Mouse (Mus musculus): Measurements from ENCODE around the gene Rbfox2. TPM values are rescaled to one million over a fixed set of nuclear protein-coding genes. Genes with fewer than 3 reads are reported as not detected.

Gene Rbfox2
- polyA plus RNA-seq, 1 experiment from 2014 or later, result 67.8 TPM

- Histone ChIP-seq H3K4me1 (replicated peaks; ENCODE audit: control insufficient read depth, insufficient read depth, low read length) (peaks cover 32% of the 10 kb centered on the region), H3K4me3 (ENCODE audit: low read depth, low read length) (no peak overlapping the region), H3K9me3 (ENCODE audit: control insufficient read depth, low read length) (no peaks in the 10 kb centered on the region), H3K27me3 (replicated peaks; ENCODE audit: control insufficient read depth, insufficient read depth, low read length) (no peaks in the 10 kb centered on the region), H3K4me2 (ENCODE audit: low read length) (no peak overlapping the region), H3K36me3 (ENCODE audit: control insufficient read depth, insufficient read depth, low read length) (0 out of 2 replicates have a peak, but pooled peaks cover 3% of the 10 kb centered on the region), H3K9ac (ENCODE audit: low read length) (no peak overlapping the region), H3K27ac (ENCODE audit: low read depth) (no peak overlapping the region)
- WGBS, result 91% methylated on average over 1 of the region's 1 CpGs
- ATAC-seq (replicated peaks; ENCODE audit: low FRiP score, low TSS enrichment, low read depth) (no peak), DNase-seq (ENCODE audit: low spot score) (no peak)
Measured at GRCm38 (mm10) chr15:77144960-77145359, 161.8 kb downstream of the Rbfox2 start.

- Histone ChIP-seq H3K4me3 (ENCODE audit: low read depth, low read length) (no peak overlapping the region), H3K9ac (ENCODE audit: low read length) (no peak overlapping the region), H3K27me3 (replicated peaks; ENCODE audit: control insufficient read depth, insufficient read depth, low read length) (no peaks in the 10 kb centered on the region), H3K27ac (ENCODE audit: low read depth) (no peak overlapping the region), H3K4me2 (ENCODE audit: low read length) (no peak overlapping the region), H3K9me3 (ENCODE audit: control insufficient read depth, low read length) (no peaks in the 10 kb centered on the region), H3K4me1 (replicated peaks; ENCODE audit: control insufficient read depth, insufficient read depth, low read length) (peaks cover 21% of the 10 kb centered on the region), H3K36me3 (ENCODE audit: control insufficient read depth, insufficient read depth, low read length) (peaks cover 3% of the 10 kb centered on the region; the same call in 1 of the 2 replicates)
- WGBS, result 74% methylated on average over 5 of the region's 5 CpGs
- no peak for ATAC-seq (replicated peaks; ENCODE audit: low FRiP score, low TSS enrichment, low read depth)
- no peak for DNase-seq (ENCODE audit: low spot score)
Measured at GRCm38 (mm10) chr15:77142787-77143186, 164.0 kb downstream of the Rbfox2 start.

GRCm38 (mm10) chr15:77142352-77142751, 164.5 kb downstream of the Rbfox2 start:
- no peak overlapping the region for H3K9ac ChIP-seq (ENCODE audit: low read length)
- peaks cover 3% of the 10 kb centered on the region; the same call in 1 of the 2 replicates for H3K36me3 ChIP-seq (ENCODE audit: control insufficient read depth, insufficient read depth, low read length)
- no peak overlapping the region for H3K4me2 ChIP-seq (ENCODE audit: low read length)
- no peak overlapping the region for H3K4me3 ChIP-seq (ENCODE audit: low read depth, low read length)
- H3K27me3 ChIP-seq (replicated peaks; ENCODE audit: control insufficient read depth, insufficient read depth, low read length), result no peaks in the 10 kb centered on the region
- no peak for DNase-seq (ENCODE audit: low spot score)
- peaks cover 21% of the 10 kb centered on the region for H3K4me1 ChIP-seq (replicated peaks; ENCODE audit: control insufficient read depth, insufficient read depth, low read length)
- H3K9me3 ChIP-seq (ENCODE audit: control insufficient read depth, low read length), result no peaks in the 10 kb centered on the region
- no peak for ATAC-seq (replicated peaks; ENCODE audit: low FRiP score, low TSS enrichment, low read depth)
- H3K27ac ChIP-seq (ENCODE audit: low read depth), result no peak overlapping the region
- 63% methylated on average over 6 of the region's 6 CpGs for WGBS

GRCm38 (mm10) chr15:77141711-77142110, 165.1 kb downstream of the Rbfox2 start:
- no peak overlapping the region for H3K4me3 ChIP-seq (ENCODE audit: low read depth, low read length)
- H3K9me3 ChIP-seq (ENCODE audit: control insufficient read depth, low read length), result no peaks in the 10 kb centered on the region
- 46% methylated on average over 4 of the region's 4 CpGs for WGBS
- DNase-seq (ENCODE audit: low spot score) (no peak), ATAC-seq (replicated peaks; ENCODE audit: low FRiP score, low TSS enrichment, low read depth) (no peak)
- peaks cover 17% of the 10 kb centered on the region for H3K4me1 ChIP-seq (replicated peaks; ENCODE audit: control insufficient read depth, insufficient read depth, low read length)
- H3K27ac ChIP-seq (ENCODE audit: low read depth), result no peak overlapping the region
- H3K36me3 ChIP-seq (ENCODE audit: control insufficient read depth, insufficient read depth, low read length), result peaks cover 3% of the 10 kb centered on the region; the same call in 1 of the 2 replicates
- H3K9ac ChIP-seq (ENCODE audit: low read length), result no peak overlapping the region
- no peak overlapping the region for H3K4me2 ChIP-seq (ENCODE audit: low read length)
- no peaks in the 10 kb centered on the region for H3K27me3 ChIP-seq (replicated peaks; ENCODE audit: control insufficient read depth, insufficient read depth, low read length)

- peaks cover 8% of the 10 kb centered on the region for H3K36me3 ChIP-seq (ENCODE audit: control insufficient read depth, insufficient read depth, low read length)
- no peak overlapping the region for H3K4me2 ChIP-seq (ENCODE audit: low read length)
- DNase-seq (ENCODE audit: low spot score), result no peak
- H3K9ac ChIP-seq (ENCODE audit: low read length), result no peak overlapping the region
- H3K4me1 ChIP-seq (replicated peaks; ENCODE audit: control insufficient read depth, insufficient read depth, low read length), result peaks cover 8% of the 10 kb centered on the region; the same call in 1 of the 2 replicates
- no peak for ATAC-seq (replicated peaks; ENCODE audit: low FRiP score, low TSS enrichment, low read depth)
- H3K27me3 ChIP-seq (replicated peaks; ENCODE audit: control insufficient read depth, insufficient read depth, low read length), result no peaks in the 10 kb centered on the region
- no peak overlapping the region for H3K4me3 ChIP-seq (ENCODE audit: low read depth, low read length)
- H3K27ac ChIP-seq (ENCODE audit: low read depth), result no peak overlapping the region
- H3K9me3 ChIP-seq (ENCODE audit: control insufficient read depth, low read length), result peaks cover 5% of the 10 kb centered on the region; the same call in 1 of the 2 replicates
- WGBS, result 56% methylated on average over 5 of the region's 5 CpGs
Measured at GRCm38 (mm10) chr15:77138282-77138681, 168.5 kb downstream of the Rbfox2 start.

- Histone ChIP-seq H3K9ac (ENCODE audit: low read length) (no peak overlapping the region), H3K4me3 (ENCODE audit: low read depth, low read length) (no peak overlapping the region), H3K9me3 (ENCODE audit: control insufficient read depth, low read length) (peaks cover 5% of the 10 kb centered on the region; the same call in 1 of the 2 replicates), H3K4me1 (replicated peaks; ENCODE audit: control insufficient read depth, insufficient read depth, low read length) (0 out of 2 replicates have a peak, but pooled peaks cover 2% of the 10 kb centered on the region), H3K36me3 (ENCODE audit: control insufficient read depth, insufficient read depth, low read length) (peaks cover 39% of the 10 kb centered on the region), H3K27me3 (replicated peaks; ENCODE audit: control insufficient read depth, insufficient read depth, low read length) (no peaks in the 10 kb centered on the region), H3K27ac (ENCODE audit: low read depth) (no peak overlapping the region), H3K4me2 (ENCODE audit: low read length) (no peak overlapping the region)
- WGBS, result 97% methylated on average over 10 of the region's 10 CpGs
- no peak for ATAC-seq (replicated peaks; ENCODE audit: low FRiP score, low TSS enrichment, low read depth)
- DNase-seq (ENCODE audit: low spot score), result no peak
Measured at GRCm38 (mm10) chr15:77134483-77134882, 172.3 kb downstream of the Rbfox2 start.

- no peak overlapping the region for H3K4me2 ChIP-seq (ENCODE audit: low read length)
- no peaks in the 10 kb centered on the region for H3K27me3 ChIP-seq (replicated peaks; ENCODE audit: control insufficient read depth, insufficient read depth, low read length)
- 87% methylated on average over 8 of the region's 8 CpGs for WGBS
- peaks cover 59% of the 10 kb centered on the region for H3K36me3 ChIP-seq (ENCODE audit: control insufficient read depth, insufficient read depth, low read length)
- no peak for ATAC-seq (replicated peaks; ENCODE audit: low FRiP score, low TSS enrichment, low read depth)
- H3K27ac ChIP-seq (ENCODE audit: low read depth), result no peak overlapping the region
- no peaks in the 10 kb centered on the region for H3K4me1 ChIP-seq (replicated peaks; ENCODE audit: control insufficient read depth, insufficient read depth, low read length)
- no peak overlapping the region for H3K9ac ChIP-seq (ENCODE audit: low read length)
- no peak overlapping the region for H3K4me3 ChIP-seq (ENCODE audit: low read depth, low read length)
- H3K9me3 ChIP-seq (ENCODE audit: control insufficient read depth, low read length), result 0 out of 2 replicates have a peak, but pooled peaks cover under 1% of the 10 kb centered on the region
- no peak for DNase-seq (ENCODE audit: low spot score)
Measured at GRCm38 (mm10) chr15:77129154-77129553, 177.7 kb downstream of the Rbfox2 start.

- no peak overlapping the region for H3K27ac ChIP-seq (ENCODE audit: low read depth)
- no peak overlapping the region for H3K4me3 ChIP-seq (ENCODE audit: low read depth, low read length)
- no peak overlapping the region for H3K4me2 ChIP-seq (ENCODE audit: low read length)
- no peaks in the 10 kb centered on the region for H3K27me3 ChIP-seq (replicated peaks; ENCODE audit: control insufficient read depth, insufficient read depth, low read length)
- no peak for ATAC-seq (replicated peaks; ENCODE audit: low FRiP score, low TSS enrichment, low read depth)
- WGBS, result 76% methylated on average over 2 of the region's 2 CpGs
- H3K36me3 ChIP-seq (ENCODE audit: control insufficient read depth, insufficient read depth, low read length), result peaks cover 54% of the 10 kb centered on the region
- H3K9me3 ChIP-seq (ENCODE audit: control insufficient read depth, low read length), result no peaks in the 10 kb centered on the region
- no peak overlapping the region for H3K9ac ChIP-seq (ENCODE audit: low read length)
- no peak for DNase-seq (ENCODE audit: low spot score)
- peaks cover 4% of the 10 kb centered on the region; the same call in 1 of the 2 replicates for H3K4me1 ChIP-seq (replicated peaks; ENCODE audit: control insufficient read depth, insufficient read depth, low read length)
Measured at GRCm38 (mm10) chr15:77127737-77128136, 179.1 kb downstream of the Rbfox2 start.

- WGBS, result 91% methylated on average over 3 of the region's 3 CpGs
- Histone ChIP-seq H3K27me3 (replicated peaks; ENCODE audit: control insufficient read depth, insufficient read depth, low read length) (no peaks in the 10 kb centered on the region), H3K9me3 (ENCODE audit: control insufficient read depth, low read length) (no peaks in the 10 kb centered on the region), H3K9ac (ENCODE audit: low read length) (no peak overlapping the region), H3K36me3 (ENCODE audit: control insufficient read depth, insufficient read depth, low read length) (peaks cover 43% of the 10 kb centered on the region), H3K4me2 (ENCODE audit: low read length) (no peak overlapping the region), H3K27ac (ENCODE audit: low read depth) (no peak overlapping the region), H3K4me1 (replicated peaks; ENCODE audit: control insufficient read depth, insufficient read depth, low read length) (peaks cover 7% of the 10 kb centered on the region; the same call in 1 of the 2 replicates), H3K4me3 (ENCODE audit: low read depth, low read length) (no peak overlapping the region)
- no peak for ATAC-seq (replicated peaks; ENCODE audit: low FRiP score, low TSS enrichment, low read depth)
- DNase-seq (ENCODE audit: low spot score), result no peak
Measured at GRCm38 (mm10) chr15:77126674-77127073, 180.1 kb downstream of the Rbfox2 start.
